Mouse (Mus musculus): ENCODE results near the gene Shld2. TPM values are rescaled to one million over a fixed set of nuclear protein-coding genes. Genes with fewer than 3 reads are reported as not detected.

The Shld2 gene
- polyA plus RNA-seq, 1 experiment from 2014 or later, result 11.0 TPM

Other genes starting within 250 kb of the Shld2 start
- 1.8 and 2.0 TPM in 2 replicates for gene Anxa8, start 224.5 kb downstream of the Shld2 start, polyA plus RNA-seq (2015; fragmentation: Nextera tagmentation; extraction: Ambion mirVana)
- gene A630023A22Rik, start 207.7 kb downstream of the Shld2 start, polyA plus RNA-seq (2015; fragmentation: Nextera tagmentation; extraction: Ambion mirVana), result 0.49 TPM in 1 of 2 replicates, not detected in the other
- 0.17 and 0.21 TPM in 2 replicates for gene Npy4r, start 158.0 kb downstream of the Shld2 start, polyA plus RNA-seq (2015; fragmentation: Nextera tagmentation; extraction: Ambion mirVana)
- 0.51 and 0.83 TPM in 2 replicates for gene Gprin2, start 108.8 kb downstream of the Shld2 start, polyA plus RNA-seq (2015; fragmentation: Nextera tagmentation; extraction: Ambion mirVana)
- gene Syt15, start 90.9 kb downstream of the Shld2 start, polyA plus RNA-seq (2015; fragmentation: Nextera tagmentation; extraction: Ambion mirVana), result 0.78 and 1.1 TPM in 2 replicates
- 102 and 105 TPM in 2 replicates for gene Glud1, start 234 bp upstream of the Shld2 start, polyA plus RNA-seq (2015; fragmentation: Nextera tagmentation; extraction: Ambion mirVana)
- 1.1 TPM in 1 of 2 replicates, not detected in the other for gene Fam25c, start 44.9 kb upstream of the Shld2 start, polyA plus RNA-seq (2015; fragmentation: Nextera tagmentation; extraction: Ambion mirVana)
- gene Sncg, start 64.3 kb upstream of the Shld2 start, polyA plus RNA-seq (2015; fragmentation: Nextera tagmentation; extraction: Ambion mirVana), result 8.6 and 11.2 TPM in 2 replicates
- gene Mmrn2, start 65.0 kb upstream of the Shld2 start, polyA plus RNA-seq (2015; fragmentation: Nextera tagmentation; extraction: Ambion mirVana), result 16.0 and 17.8 TPM in 2 replicates
- 47.3 and 47.7 TPM in 2 replicates for gene Bmpr1a, start 192.8 kb upstream of the Shld2 start, polyA plus RNA-seq (2015; fragmentation: Nextera tagmentation; extraction: Ambion mirVana)
- gene 9230112D13Rik, start 212.3 kb upstream of the Shld2 start, polyA plus RNA-seq (2015; fragmentation: Nextera tagmentation; extraction: Ambion mirVana), result not detected in 2 replicates

Data from kidney, embryonic 15.5 days (tissue).